Mouse (Mus musculus) CH12.LX (cell line): ENCODE measurements around the gene Ogdh. TPM values are rescaled to one million over a fixed set of nuclear protein-coding genes. Genes with fewer than 3 reads are reported as not detected.

ENCODE experiments used
- DNase-seq: peaks from one replicate; pipeline ENCODE4 v3.0.0-alpha.2; 2013; ENCODE audit errors: extremely low read depth
- H3K27ac ChIP-seq: 2 replicates; pipeline ENCODE4 v1.5.1; 2012; ENCODE audit warnings: low read depth, mild to moderate bottlenecking, control low read depth, moderate library complexity; ENCODE audit not compliant: insufficient read depth
- H3K27me3 ChIP-seq: replicated peaks from 2 replicates; pipeline ENCODE3; 2012; ENCODE audit warnings: inconsistent platforms
- H3K36me3 ChIP-seq, 2 experiments: replicated peaks in 1 of 2; 2 replicates each; pipeline versions ENCODE3 to v1.6.1; 2012; ENCODE audit warnings: inconsistent platforms in 1 of 2, low read length in 1 of 2, mild to moderate bottlenecking in 1 of 2, mixed read lengths in 1 of 2, moderate library complexity in 1 of 2; ENCODE audit not compliant: control insufficient read depth in 1 of 2, insufficient read depth in 1 of 2
- H3K4me1 ChIP-seq, 2 experiments: 2 replicates each; pipeline ENCODE4 v1.6.1; 2012; ENCODE audit warnings: inconsistent platforms in 1 of 2, moderate library complexity in 1 of 2; ENCODE audit not compliant: insufficient read depth in 2 of 2, control insufficient read depth in 1 of 2
- H3K4me2 ChIP-seq: 2 replicates; pipeline ENCODE4 v1.6.1; 2012; ENCODE audit warnings: low read depth, mild to moderate bottlenecking, control low read depth; ENCODE audit not compliant: poor library complexity, insufficient read depth, severe bottlenecking
- H3K4me3 ChIP-seq, 3 experiments: fragments of 150-350 bp in 1 of 3; sonication (generic) in 1 of 3; replicated peaks in 1 of 3; 2 replicates each; pipeline versions ENCODE3 to v1.5.1; 2011 to 2012; ENCODE audit warnings: low read depth in 2 of 3, low read length in 2 of 3, mild to moderate bottlenecking in 2 of 3, moderate library complexity in 2 of 3, control low read depth in 1 of 3, improper control_type of control experiment in 1 of 3, inconsistent platforms in 1 of 3, mixed read lengths in 1 of 3; ENCODE audit not compliant: poor library complexity in 1 of 3
- H3K79me2 ChIP-seq: replicated peaks from 2 replicates; pipeline ENCODE4 v1.6.1; 2012; ENCODE audit warnings: mild to moderate bottlenecking, moderate library complexity; ENCODE audit not compliant: control insufficient read depth, poor library complexity, insufficient read depth, severe bottlenecking; ENCODE audit errors: extremely low read depth
- H3K9ac ChIP-seq: 2 replicates; pipeline ENCODE4 v1.6.1; 2012; ENCODE audit warnings: low read depth, mild to moderate bottlenecking, control low read depth, moderate library complexity; ENCODE audit not compliant: insufficient read depth
- H3K9me3 ChIP-seq: replicated peaks from 2 replicates; pipeline ENCODE3; 2012; ENCODE audit warnings: low read length, inconsistent platforms, mixed read lengths
- CHD2 ChIP-seq: IDR thresholded peaks from 2 replicates; pipeline ENCODE4 v1.6.1; 2011; ENCODE audit warnings: low read length, improper control_type of control experiment
- E2F4 ChIP-seq: IDR thresholded peaks from 2 replicates; pipeline ENCODE4 v1.6.1; 2011; ENCODE audit warnings: low read depth, low read length, improper control_type of control experiment; ENCODE audit not compliant: insufficient replicate concordance
- ELF1 ChIP-seq: IDR thresholded peaks from 2 replicates; pipeline ENCODE4 v1.6.1; 2014; ENCODE audit warnings: low read depth, mild to moderate bottlenecking, inconsistent platforms, low read length, improper control_type of control experiment
- MAX ChIP-seq: IDR thresholded peaks from 2 replicates; pipeline ENCODE4 v1.6.1; 2011; ENCODE audit warnings: low read length, improper control_type of control experiment
- MEF2A ChIP-seq: IDR thresholded peaks from 2 replicates; pipeline ENCODE4 v1.6.1; 2014; ENCODE audit warnings: low read depth, mild to moderate bottlenecking, inconsistent platforms, low read length, improper control_type of control experiment, borderline replicate concordance
- NELFE ChIP-seq: IDR thresholded peaks from 2 replicates; pipeline ENCODE4 v1.6.1; 2011; ENCODE audit warnings: low read depth, low read length, improper control_type of control experiment
- NRF1 ChIP-seq: IDR thresholded peaks from 2 replicates; pipeline ENCODE4 v1.6.1; 2014; ENCODE audit warnings: low read depth, mild to moderate bottlenecking, inconsistent platforms, low read length, improper control_type of control experiment, moderate library complexity
- PAX5 ChIP-seq: IDR thresholded peaks from 2 replicates; pipeline ENCODE4 v1.6.1; 2012; ENCODE audit warnings: low read length, inconsistent platforms, mixed read lengths
- POLR2A ChIP-seq: IDR thresholded peaks from 2 replicates; pipeline ENCODE4 v1.6.1; 2011; ENCODE audit warnings: low read depth, mild to moderate bottlenecking, improper control_type of control experiment, low read length
- POLR2AphosphoS2 ChIP-seq: IDR thresholded peaks from 2 replicates; pipeline ENCODE4 v1.6.1; 2011; ENCODE audit warnings: low read depth, low read length, improper control_type of control experiment
- RAD21 ChIP-seq: IDR thresholded peaks from 2 replicates; pipeline ENCODE4 v1.6.1; 2011; ENCODE audit warnings: low read depth, mild to moderate bottlenecking, low read length, improper control_type of control experiment, moderate library complexity
- SIN3A ChIP-seq: IDR thresholded peaks from 2 replicates; pipeline ENCODE4 v1.6.1; 2012; ENCODE audit warnings: low read length, improper control_type of control experiment, inconsistent platforms
- SMC3 ChIP-seq: IDR thresholded peaks from 2 replicates; pipeline ENCODE4 v1.6.1; 2011; ENCODE audit warnings: low read depth, low read length, improper control_type of control experiment
- TBP ChIP-seq: conservative IDR thresholded peaks from 2 replicates; pipeline ENCODE4 v1.6.1; 2011; ENCODE audit warnings: low read depth, low read length, improper control_type of control experiment
- TCF12 ChIP-seq: IDR thresholded peaks from 2 replicates; pipeline ENCODE4 v1.6.1; 2014; ENCODE audit warnings: low read depth, mild to moderate bottlenecking, inconsistent platforms, low read length, improper control_type of control experiment
- ZKSCAN1 ChIP-seq: IDR thresholded peaks from 2 replicates; pipeline ENCODE4 v1.6.1; 2012; ENCODE audit warnings: low read depth, inconsistent platforms, low read length, improper control_type of control experiment, borderline replicate concordance
- ZMIZ1 ChIP-seq: IDR thresholded peaks from 2 replicates; pipeline ENCODE4 v1.6.1; 2012; ENCODE audit warnings: low read depth, mild to moderate bottlenecking, inconsistent platforms, low read length, improper control_type of control experiment
- dilution Hi-C: fragments of 300-500 bp; cut with MboI; formaldehyde crosslinking; loops from 2 replicates; pipeline ENCODE4 v1.14.3; 2020; ENCODE audit warnings: low sequenced_read_pairs; ENCODE audit not compliant: extremely low pct_unique_long_range_greater_than_20kb, extremely low pct_ligation_motif_present
- in situ Hi-C: fragments of 300-500 bp; cut with MboI; formaldehyde crosslinking; loops from 3 replicates; pipeline ENCODE4 v1.14.3; 2019; ENCODE audit warnings: low sequenced_read_pairs, low pct_ligation_motif_present, low pct_unique_long_range_greater_than_20kb, mixed read lengths
- polyA plus RNA-seq: library from polyadenylated mRNA; unstranded; fragments of >175 nt; gene quantifications from 2 replicates; pipeline ENCODE4 v1.2.1, GENCODE M21; 2012; ENCODE audit warnings: low read depth; ENCODE audit not compliant: insufficient read length
- total RNA-seq, 2 experiments: library from RNA; depleted of rRNA; stranded (reverse); fragments of 300-350 nt in 1 of 2; fragments of >200 nt in 1 of 2; gene quantifications; 2 replicates each; pipeline ENCODE4 v1.2.3; 2012 to 2014

The Ogdh gene
- total and polyA plus RNA-seq, 3 experiments, result 47.1 to 173 (median 120) TPM

DNA sequence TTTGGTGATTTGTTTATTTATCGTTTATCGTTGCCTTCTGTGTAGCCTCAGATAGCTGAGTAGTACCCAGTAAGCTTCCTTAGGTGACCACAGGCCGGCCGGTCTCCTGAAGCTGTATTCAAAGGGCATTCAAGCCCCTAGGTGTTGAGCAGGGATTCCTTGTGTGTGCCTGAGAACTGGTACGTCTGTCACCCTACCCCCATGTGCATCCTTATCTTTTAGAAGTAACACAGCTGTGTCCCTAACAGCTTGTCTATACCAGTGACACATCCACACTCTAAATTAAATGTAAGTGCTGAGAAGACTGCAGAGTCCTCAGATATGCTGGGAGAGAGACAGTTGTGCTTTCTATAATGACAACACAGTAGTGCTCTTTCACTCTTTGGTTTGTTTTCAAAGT, 31.9 kb downstream of the Ogdh start:
- Histone ChIP-seq H3K9ac (no peak overlapping the region), H3K79me2 (no peaks in the 10 kb centered on the region; the same call in 1 of the 2 replicates), H3K4me1 (peaks cover 0 to 9% of the 10 kb centered on the region in 2 experiments; a peak in 1 of 4 replicates), H3K36me3 (peaks cover 36 to 85% of the 10 kb centered on the region in 2 experiments), H3K27ac (no peak overlapping the region), H3K27me3 (no peaks in the 10 kb centered on the region), H3K4me2 (no peak overlapping the region), H3K4me3 (no peak overlapping the region), H3K9me3 (no peaks in the 10 kb centered on the region)
- no peak for DNase-seq
- in situ Hi-C loops (no loop called here), dilution Hi-C loops (no loop called here)
- TF ChIP-seq TCF12 (no peak), TBP (no peak), ZKSCAN1 (no peak), POLR2AphosphoS2 (no peak), E2F4 (no peak), SMC3 (no peak), SIN3A (no peak), ELF1 (no peak), ZMIZ1 (no peak), MAX (no peak), RAD21 (no peak), PAX5 (no peak), NRF1 (no peak), MEF2A (no peak), CHD2 (no peak), POLR2A (no peak)

DNA sequence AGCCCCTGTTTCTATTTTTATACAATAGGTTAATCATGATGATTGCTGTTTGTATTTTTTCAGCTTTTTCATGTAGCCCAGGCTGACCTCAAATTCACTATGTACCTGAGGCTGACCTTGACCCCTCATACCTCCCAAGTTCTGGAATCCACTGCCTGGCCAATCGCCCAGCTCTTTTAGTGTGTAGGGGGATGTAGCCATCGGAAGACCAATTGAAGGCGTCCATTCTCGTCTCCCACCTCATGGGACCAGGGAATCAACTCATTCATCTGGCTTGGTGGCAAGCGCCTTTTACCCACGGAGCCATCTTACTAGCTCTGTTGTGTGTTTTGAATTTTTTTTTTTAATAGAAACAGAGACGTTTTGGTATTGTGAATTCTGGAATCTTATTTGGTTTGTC, 39.8 kb downstream of the Ogdh start:
- in situ Hi-C loops (no loop called here), dilution Hi-C loops (no loop called here)
- no peaks in the 10 kb centered on the region for H3K4me1 ChIP-seq
- peaks cover 34 to 73% of the 10 kb centered on the region in 2 experiments for H3K36me3 ChIP-seq
- no peak overlapping the region for H3K27ac ChIP-seq
- no peak for TF ChIP-seq NELFE
- DNase-seq, result no peak
- H3K4me2 ChIP-seq, result no peak overlapping the region
- no peaks in the 10 kb centered on the region; the same call in 1 of the 2 replicates for H3K79me2 ChIP-seq
- H3K9me3 ChIP-seq, result no peaks in the 10 kb centered on the region
- no peak overlapping the region for H3K9ac ChIP-seq
- no peak overlapping the region for H3K4me3 ChIP-seq
- H3K27me3 ChIP-seq, result no peaks in the 10 kb centered on the region
